Mouse (Mus musculus) T-helper 1 cell (primary cell): Measurements from ENCODE around the gene Pmvk.
"Not testable (repeated sequence)": the region's sequence is repeated elsewhere in the genome, so short reads cannot be mapped to it uniquely, and the experiment has no call there.

Experiments
- in situ Hi-C: fragments of 300-600 bp; cut with MboI, MseI; formaldehyde crosslinking; loops from one replicate; pipeline ENCODE4 v1.15.1; 2025; ENCODE audit warnings: high pct_unique_total_duplicates

The Pmvk gene

GRCm38 (mm10) chr3:89429021-89429420 is 25.3 kb upstream of the Pmvk start:
- in situ Hi-C loops: not testable (repeated sequence)

- in situ Hi-C loops: no loop called here
These were observed 23.9 kb upstream of the Pmvk start, which contains the start of gene Pygo2 for GRCm38 (mm10) chr3:89430171-89431159. TSS of gene Pygo2 (plus strand) at chr3:89430214.

GRCm38 (mm10) chr3:89432606-89433005 is 21.7 kb upstream of the Pmvk start:
- in situ Hi-C loops: no loop called here

GRCm38 (mm10) chr3:89434532-89434931 is 19.8 kb upstream of the Pmvk start:
- in situ Hi-C loops: no loop called here

GRCm38 (mm10) chr3:89435041-89435440 is 19.3 kb upstream of the Pmvk start:
- in situ Hi-C loops: no loop called here

- in situ Hi-C loops: no loop called here
These were observed 17.9 kb upstream of the Pmvk start, which contains the start of gene Pbxip1 for GRCm38 (mm10) chr3:89436176-89437113. TSS of gene Pbxip1 (plus strand) at chr3:89436706.

GRCm38 (mm10) chr3:89437269-89437668 is 17.1 kb upstream of the Pmvk start:
- in situ Hi-C loops: no loop called here

- in situ Hi-C loops: no loop called here
These were observed 13.7 kb upstream of the Pmvk start for GRCm38 (mm10) chr3:89440691-89441090.

GRCm38 (mm10) chr3:89448720-89449537 is 5.4 kb upstream of the Pmvk start:
- in situ Hi-C loops: loop anchor here (5.0 kb wide), 1 partner anchor 33 kb away; no protein-coding TSS in a partner anchor

GRCm38 (mm10) chr3:89449541-89449940 is 4.8 kb upstream of the Pmvk start:
- in situ Hi-C loops: loop anchor here (5.0 kb wide), 1 partner anchor 33 kb away; no protein-coding TSS in a partner anchor

GRCm38 (mm10) chr3:89451916-89452315 is 2.4 kb upstream of the Pmvk start:
- in situ Hi-C loops: no loop called here

- in situ Hi-C loops: no loop called here
These were observed 1.5 kb downstream of the Pmvk start for GRCm38 (mm10) chr3:89455786-89456285.

- in situ Hi-C loops: no loop called here
These were observed 2.7 kb downstream of the Pmvk start for GRCm38 (mm10) chr3:89456726-89457665.

- in situ Hi-C loops: no loop called here
These were observed 4.1 kb downstream of the Pmvk start for GRCm38 (mm10) chr3:89458372-89458964.

GRCm38 (mm10) chr3:89458965-89459807 is 4.8 kb downstream of the Pmvk start:
- in situ Hi-C loops: no loop called here

GRCm38 (mm10) chr3:89468268-89468667 is 13.9 kb downstream of the Pmvk start:
- in situ Hi-C loops: no loop called here

- in situ Hi-C loops: no loop called here
These were observed 17.9 kb downstream of the Pmvk start for GRCm38 (mm10) chr3:89472280-89472679.

GRCm38 (mm10) chr3:89473838-89474237 is 19.5 kb downstream of the Pmvk start:
- in situ Hi-C loops: no loop called here
